Mouse (Mus musculus) gonadal fat pad, adult 2 months (tissue): ENCODE data around the gene Ffar1. TPM values are rescaled to one million over a fixed set of nuclear protein-coding genes. Genes with fewer than 3 reads are reported as not detected.

Source experiments
- polyA plus RNA-seq: library from polyadenylated mRNA; depleted of rRNA; stranded (reverse); fragments of >200 nt; gene quantifications from 2 replicates; pipeline ENCODE4 v1.2.3, GENCODE M21; 2012; rRNA removed

Ffar1 gene
- polyA plus RNA-seq, 1 experiment = 0.05 TPM

Other genes with a start within 250 kb of the Ffar1 start
- 128 and 176 TPM in 2 replicates for gene Upk1a, start 248.7 kb downstream of the Ffar1 start, polyA plus RNA-seq
- 518 and 792 TPM in 2 replicates for gene Cox6b1, start 235.4 kb downstream of the Ffar1 start, polyA plus RNA-seq
- not detected in 2 replicates for gene Etv2, start 225.7 kb downstream of the Ffar1 start, polyA plus RNA-seq
- gene Rbm42, start 211.2 kb downstream of the Ffar1 start, polyA plus RNA-seq = 46.1 and 54.3 TPM in 2 replicates
- 8.6 and 9.7 TPM in 2 replicates for gene Haus5, start 196.6 kb downstream of the Ffar1 start, polyA plus RNA-seq
- gene Pmis2, start 190.0 kb downstream of the Ffar1 start, polyA plus RNA-seq = 0.41 and 0.46 TPM in 2 replicates
- 0.66 and 1.5 TPM in 2 replicates for gene 2200002J24Rik, start 162.6 kb downstream of the Ffar1 start, polyA plus RNA-seq
- gene Atp4a, start 149.4 kb downstream of the Ffar1 start, polyA plus RNA-seq = 80.5 and 104 TPM in 2 replicates
- gene Tmem147, start 132.0 kb downstream of the Ffar1 start, polyA plus RNA-seq = 216 and 270 TPM in 2 replicates
- 22.6 and 32.2 TPM in 2 replicates for gene Gapdhs, start 117.9 kb downstream of the Ffar1 start, polyA plus RNA-seq
- 3.8 and 4.7 TPM in 2 replicates for gene Sbsn, start 110.1 kb downstream of the Ffar1 start, polyA plus RNA-seq
- 11.1 and 17.7 TPM in 2 replicates for gene Dmkn, start 97.8 kb downstream of the Ffar1 start, polyA plus RNA-seq
- 1.5 TPM in 1 of 2 replicates, not detected in the other for gene Krtdap, start 73.7 kb downstream of the Ffar1 start, polyA plus RNA-seq
- 45.9 and 62.5 TPM in 2 replicates for gene Ffar2, start 37.8 kb downstream of the Ffar1 start, polyA plus RNA-seq
- gene Ffar3, start 5.4 kb downstream of the Ffar1 start, polyA plus RNA-seq = not detected in 2 replicates
- 0.81 and 1.1 TPM in 2 replicates for gene Cd22, start 18.8 kb upstream of the Ffar1 start, polyA plus RNA-seq
- 0.61 and 0.65 TPM in 2 replicates for gene Mag, start 53.3 kb upstream of the Ffar1 start, polyA plus RNA-seq
- 1.1 and 2.7 TPM in 2 replicates for gene Hamp2, start 63.1 kb upstream of the Ffar1 start, polyA plus RNA-seq
- 0.76 and 8.4 TPM in 2 replicates for gene Hamp, start 82.5 kb upstream of the Ffar1 start, polyA plus RNA-seq
- 84.7 and 96.8 TPM in 2 replicates for gene Usf2, start 95.2 kb upstream of the Ffar1 start, polyA plus RNA-seq
- gene Lsr, start 111.9 kb upstream of the Ffar1 start, polyA plus RNA-seq = 71.1 and 104 TPM in 2 replicates
- 10.9 and 14.2 TPM in 2 replicates for gene Fam187b, start 112.2 kb upstream of the Ffar1 start, polyA plus RNA-seq
- gene Fxyd5, start 180.9 kb upstream of the Ffar1 start, polyA plus RNA-seq = 61.5 and 84.3 TPM in 2 replicates
- 3.9 and 5.0 TPM in 2 replicates for gene Fxyd7, start 189.9 kb upstream of the Ffar1 start, polyA plus RNA-seq
- gene Fxyd1, start 195.6 kb upstream of the Ffar1 start, polyA plus RNA-seq = 218 and 301 TPM in 2 replicates
- 5.4 and 6.9 TPM in 2 replicates for gene Lgi4, start 197.8 kb upstream of the Ffar1 start, polyA plus RNA-seq
- 49.4 and 80.0 TPM in 2 replicates for gene Fxyd3, start 215.1 kb upstream of the Ffar1 start, polyA plus RNA-seq